ENCODE assay signal across 7 mouse cellular contexts in genomic region chr9:50857082-50857641, GRCm38 (mm10). TPM values are rescaled to one million over a fixed set of nuclear protein-coding genes. Genes with fewer than 3 reads are reported as not detected.
DNase-seq lines count a peak whose midpoint lies in the region; ATAC-seq and TF ChIP-seq lines count a peak whose summit lies in the region.

No protein-coding gene starts in this region.

- H3K36me3 ChIP-seq in forebrain, embryonic 14.5 days (ENCODE audit: control insufficient read depth, insufficient read depth, low read length): peaks cover 32% of the 10 kb centered on the region
- H3K36me3 ChIP-seq in liver, embryonic 13.5 days: peaks cover 36% of the 10 kb centered on the region
- H3K36me3 ChIP-seq in stomach, embryonic 16.5 days (ENCODE audit: control insufficient read depth, insufficient read depth, low read length): peaks cover 16% of the 10 kb centered on the region; the same call in 1 of the 2 replicates

- H3K4me3 ChIP-seq in left cerebral cortex, adult 2 months: peak overlapping the region; percentile 99
- peak overlapping the region; percentile 90 for H3K4me3 ChIP-seq in brown adipose tissue, adult 24 weeks (ENCODE audit: insufficient read depth, low read depth, low read length)
- peak overlapping the region; percentile 74 for H3K4me3 ChIP-seq in forebrain, embryonic 14.5 days (ENCODE audit: low read depth, low read length)
- peak overlapping the region; percentile 92 for H3K4me3 ChIP-seq in liver, embryonic 13.5 days (replicated peaks)
- peak overlapping the region; percentile 80 for H3K4me3 ChIP-seq in stomach, embryonic 16.5 days (replicated peaks; ENCODE audit: low read length)

- H3K4me2 ChIP-seq in forebrain, embryonic 14.5 days (ENCODE audit: low read length): peak overlapping the region; percentile 70
- H3K4me2 ChIP-seq in liver, embryonic 13.5 days: peak overlapping the region; percentile 83
- peak overlapping the region; percentile 77 for H3K4me2 ChIP-seq in stomach, embryonic 16.5 days (ENCODE audit: low read depth, low read length)

- under 1% methylated on average over 44 of the region's 46 CpGs for WGBS in forebrain, embryonic 14.5 days
- under 1% methylated on average over 46 of the region's 46 CpGs for WGBS in liver, embryonic 13.5 days (ENCODE audit: insufficient replicate concordance)
- WGBS in stomach, embryonic 16.5 days: under 1% methylated on average over 46 of the region's 46 CpGs

- no peak for TF ChIP-seq CTCF in left cerebral cortex, adult 2 months (IDR thresholded peaks at IDR 0.05)

- peak overlapping the region; percentile 83 for H3K9ac ChIP-seq in forebrain, embryonic 14.5 days (ENCODE audit: low read length)
- peak overlapping the region; percentile 91 for H3K9ac ChIP-seq in liver, embryonic 13.5 days
- H3K9ac ChIP-seq in stomach, embryonic 16.5 days (ENCODE audit: low read length): peak overlapping the region; percentile 96

- H3K4me1 ChIP-seq in brown adipose tissue, adult 24 weeks (ENCODE audit: control insufficient read depth, insufficient read depth, insufficient read length, low read length): peaks cover 5% of the 10 kb centered on the region; the same call in 1 of the 2 replicates
- peaks cover 9% of the 10 kb centered on the region; the same call in 1 of the 2 replicates for H3K4me1 ChIP-seq in forebrain, embryonic 14.5 days (ENCODE audit: control insufficient read depth, insufficient read depth, low read length)
- H3K4me1 ChIP-seq in liver, embryonic 13.5 days (replicated peaks): peaks cover 77% of the 10 kb centered on the region
- H3K4me1 ChIP-seq in stomach, embryonic 16.5 days (ENCODE audit: control insufficient read depth, insufficient read depth, low read length): peaks cover 18% of the 10 kb centered on the region

- H3K9me3 ChIP-seq in forebrain, embryonic 14.5 days (replicated peaks; ENCODE audit: control insufficient read depth, low read length): no peaks in the 10 kb centered on the region
- H3K9me3 ChIP-seq in liver, embryonic 13.5 days (replicated peaks): no peaks in the 10 kb centered on the region
- no peaks in the 10 kb centered on the region for H3K9me3 ChIP-seq in stomach, embryonic 16.5 days (replicated peaks; ENCODE audit: control insufficient read depth, low read length)

- DNase-seq in left cerebral cortex, adult 2 months (ENCODE audit: extremely low spot score in 1 of 2, low spot score in 2 of 2): peak in 1 of 2 experiments; percentile 59
- DNase-seq in left cerebral cortex, adult 9 months (ENCODE audit: low spot score in 2 of 2): no peak
- DNase-seq in forebrain, embryonic 14.5 days (ENCODE audit: low spot score): no peak
- DNase-seq in liver, embryonic 13.5 days: peak; percentile 54
- DNase-seq in adrenal gland, adult (ENCODE audit: inconsistent age in 2 of 2, low spot score in 1 of 2): no peak

- H3K27ac ChIP-seq in left cerebral cortex, adult 2 months: peak overlapping the region; percentile 92
- peak overlapping the region; percentile 81 for H3K27ac ChIP-seq in brown adipose tissue, adult 24 weeks (replicated peaks; ENCODE audit: low read depth, low read length)
- H3K27ac ChIP-seq in forebrain, embryonic 14.5 days (ENCODE audit: low read depth, low read length): peak overlapping the region; percentile 84
- H3K27ac ChIP-seq in liver, embryonic 13.5 days: peak overlapping the region; percentile 97
- peak overlapping the region; percentile 94 for H3K27ac ChIP-seq in stomach, embryonic 16.5 days (ENCODE audit: low read length)

- ATAC-seq in forebrain, embryonic 14.5 days: peak; percentile 79
- peak; percentile 49 for ATAC-seq in liver, embryonic 13.5 days (ENCODE audit: low read depth)
- ATAC-seq in stomach, embryonic 16.5 days (ENCODE audit: insufficient read depth, low FRiP score): peak; percentile 37

- no peaks in the 10 kb centered on the region for H3K27me3 ChIP-seq in forebrain, embryonic 14.5 days (replicated peaks; ENCODE audit: control insufficient read depth, insufficient read depth, low read length)
- H3K27me3 ChIP-seq in liver, embryonic 13.5 days: no peaks in the 10 kb centered on the region
- no peaks in the 10 kb centered on the region for H3K27me3 ChIP-seq in stomach, embryonic 16.5 days (ENCODE audit: control insufficient read depth, insufficient read depth, low read length)

- intact Hi-C loops in left cerebral cortex, adult 2 months (cut with DNase I): no loop called here

RNA-seq across cellular contexts. Expression of gene Ppp2r1b, which starts 12.1 kb away (rescaled TPM):
- 10 to 100 TPM; 21.6 to 28.5 TPM for total RNA-seq in left cerebral cortex, adult 2 months (2021)
- polyA plus RNA-seq in brown adipose tissue, adult 24 weeks (2012; ENCODE audit: insufficient read depth, insufficient read length, missing spikeins): 35.1 and 41.6 TPM in 2 replicates
- polyA plus RNA-seq in forebrain, embryonic 14.5 days (2014; fragmentation: Nextera tagmentation; extraction: Ambion mirVana): 78.9 and 94.5 TPM in 2 replicates
- polyA plus RNA-seq in liver, embryonic 13.5 days (2015; fragmentation: Nextera tagmentation; extraction: Ambion mirVana): 97.1 and 117 TPM in 2 replicates
- 79.3 and 87.5 TPM in 2 replicates for polyA plus RNA-seq in stomach, embryonic 16.5 days (2015; fragmentation: Nextera tagmentation; extraction: Ambion mirVana)
